Mouse (Mus musculus): ENCODE measurements around the gene Ltbr. TPM values are rescaled to one million over a fixed set of nuclear protein-coding genes. Genes with fewer than 3 reads are reported as not detected.
"Not testable (repeated sequence)": the region's sequence is repeated elsewhere in the genome, so short reads cannot be mapped to it uniquely, and the experiment has no call there.

Gene Ltbr
- total and polyA plus RNA-seq, 3 experiments, result 47.6 to 64.2 TPM; not detected in 1

- Histone ChIP-seq H3K9ac (ENCODE audit: control insufficient read depth, low read depth, low read length, poor library complexity, severe bottlenecking) (no peak overlapping the region), H3K36me3 (ENCODE audit: control insufficient read depth in 1 of 2, insufficient read depth in 2 of 2, low read length in 2 of 2) (no peaks in the 10 kb centered on the region), H3K27ac (ENCODE audit: control insufficient read depth, low read depth, low read length) (no peak overlapping the region), H3K79me2 (ENCODE audit: control insufficient read depth, insufficient read depth, low read length, poor library complexity) (no peaks in the 10 kb centered on the region), H3K4me1 (ENCODE audit: control insufficient read depth in 1 of 2, insufficient read depth in 2 of 2, low read length in 2 of 2) (no peaks in the 10 kb centered on the region), H3K9me3 (replicated peaks; ENCODE audit: insufficient read depth, low read length) (no peaks in the 10 kb centered on the region), H3K4me3 (ENCODE audit: control insufficient read depth in 1 of 2, insufficient read depth in 1 of 2, low read depth in 2 of 2, low read length in 2 of 2) (no peak overlapping the region), H3K27me3 (ENCODE audit: control insufficient read depth in 1 of 2, insufficient read depth in 2 of 2, low read length in 2 of 2) (no peaks in the 10 kb centered on the region)
- no peak for DNase-seq (ENCODE audit: low read depth, low spot score)
- no peak for TF ChIP-seq ZC3H11A (IDR thresholded peaks at IDR 0.05; ENCODE audit: low read depth, low read length)
- TF ChIP-seq MXI1 (IDR thresholded peaks at IDR 0.05; ENCODE audit: low read depth, low read length), result no peak
- no peak for TF ChIP-seq GATA1 (IDR thresholded peaks at IDR 0.05; ENCODE audit: low read depth, low read length)
- TF ChIP-seq MYC (IDR thresholded peaks at IDR 0.05; ENCODE audit: low read depth, low read length), result no peak
- no peak for TF ChIP-seq POLR2AphosphoS5 (IDR thresholded peaks at IDR 0.05; ENCODE audit: borderline replicate concordance, low read depth, low read length)
- TF ChIP-seq RAD21 (IDR thresholded peaks at IDR 0.05; ENCODE audit: low read depth, low read length), result no peak
- no peak for TF ChIP-seq POLR2A (IDR thresholded peaks at IDR 0.05; ENCODE audit: control insufficient read depth in 1 of 2, insufficient read depth in 1 of 2, low read depth in 1 of 2, low read length in 2 of 2, poor library complexity in 1 of 2)
- no peak for TF ChIP-seq CHD1 (IDR thresholded peaks at IDR 0.05; ENCODE audit: low read depth, low read length)
- TF ChIP-seq TBP (IDR thresholded peaks at IDR 0.05; ENCODE audit: low read depth, low read length), result no peak
- TF ChIP-seq EP300 (IDR thresholded peaks at IDR 0.05; ENCODE audit: low read depth in 1 of 2, low read length in 2 of 2), result no peak
- no peak for TF ChIP-seq JUND (IDR thresholded peaks at IDR 0.05; ENCODE audit: low read depth, low read length)
- TF ChIP-seq ZMIZ1 (IDR thresholded peaks at IDR 0.05; ENCODE audit: low read depth, low read length), result no peak
- no peak for TF ChIP-seq BHLHE40 (IDR thresholded peaks at IDR 0.05; ENCODE audit: borderline replicate concordance, low read depth, low read length)
- no peak for TF ChIP-seq TCF12 (IDR thresholded peaks at IDR 0.05; ENCODE audit: low read depth, low read length)
- TF ChIP-seq MYB (IDR thresholded peaks at IDR 0.05; ENCODE audit: low read depth, low read length), result no peak
- no peak for TF ChIP-seq RCOR1 (IDR thresholded peaks at IDR 0.05; ENCODE audit: low read depth, low read length)
- TF ChIP-seq SMC3 (IDR thresholded peaks at IDR 0.05; ENCODE audit: low read depth, low read length), result no peak
- TF ChIP-seq CTCF (IDR thresholded peaks at IDR 0.05 in 2 of 3, conservative IDR thresholded peaks at IDR 0.05 in 1 of 3; ENCODE audit: control insufficient read depth in 1 of 3, insufficient read depth in 1 of 3, low read depth in 2 of 3, low read length in 3 of 3, poor library complexity in 1 of 3, severe bottlenecking in 1 of 3), result no peak
- TF ChIP-seq E2F4 (IDR thresholded peaks at IDR 0.05; ENCODE audit: borderline replicate concordance, low read depth, low read length), result no peak
- no peak for TF ChIP-seq SIN3A (IDR thresholded peaks at IDR 0.05; ENCODE audit: low read length)
Observed at GRCm38 (mm10) chr6:125307091-125307490, 6.6 kb downstream of the Ltbr start.

DNA sequence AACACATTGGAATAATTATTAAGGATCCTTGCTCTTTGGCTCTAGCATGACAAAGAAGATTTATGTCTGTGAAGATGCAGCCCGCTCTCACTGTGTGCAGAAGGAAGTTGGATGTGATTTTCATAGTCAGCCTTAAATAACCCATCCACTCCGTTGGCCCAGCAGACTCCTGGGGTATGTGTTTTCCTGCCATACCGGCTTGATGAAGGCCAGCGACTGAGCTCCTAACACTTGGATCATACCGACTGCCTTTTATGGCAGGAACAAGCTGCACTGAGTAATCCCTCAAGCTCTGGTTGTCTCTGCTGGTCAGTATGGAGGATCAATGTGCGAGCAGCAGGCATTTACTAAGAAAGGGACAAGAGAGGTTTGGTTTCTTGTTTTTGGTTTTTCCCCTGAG lies 8.2 kb downstream of the Ltbr start:
- H3K9ac ChIP-seq (ENCODE audit: control insufficient read depth, low read depth, low read length, poor library complexity, severe bottlenecking), result no peak overlapping the region
- no peak overlapping the region for H3K4me3 ChIP-seq (ENCODE audit: control insufficient read depth in 1 of 2, insufficient read depth in 1 of 2, low read depth in 2 of 2, low read length in 2 of 2)

GRCm38 (mm10) chr6:125304408-125304807 lies 9.3 kb downstream of the Ltbr start:
- not testable (repeated sequence) for H3K27me3 ChIP-seq (ENCODE audit: control insufficient read depth in 1 of 2, insufficient read depth in 2 of 2, low read length in 2 of 2); H3K27ac ChIP-seq (ENCODE audit: control insufficient read depth, low read depth, low read length); H3K36me3 ChIP-seq (ENCODE audit: control insufficient read depth in 1 of 2, insufficient read depth in 2 of 2, low read length in 2 of 2); H3K9me3 ChIP-seq (replicated peaks; ENCODE audit: insufficient read depth, low read length); H3K79me2 ChIP-seq (ENCODE audit: control insufficient read depth, insufficient read depth, low read length, poor library complexity); H3K4me1 ChIP-seq (ENCODE audit: control insufficient read depth in 1 of 2, insufficient read depth in 2 of 2, low read length in 2 of 2); DNase-seq (ENCODE audit: low read depth, low spot score); H3K4me3 ChIP-seq (ENCODE audit: control insufficient read depth in 1 of 2, insufficient read depth in 1 of 2, low read depth in 2 of 2, low read length in 2 of 2); H3K9ac ChIP-seq (ENCODE audit: control insufficient read depth, low read depth, low read length, poor library complexity, severe bottlenecking)

More for the DNA sequence above, 8.2 kb downstream of the Ltbr start:
- Histone ChIP-seq H3K36me3 (ENCODE audit: control insufficient read depth in 1 of 2, insufficient read depth in 2 of 2, low read length in 2 of 2) (no peaks in the 10 kb centered on the region), H3K27ac (ENCODE audit: control insufficient read depth, low read depth, low read length) (no peak overlapping the region), H3K4me1 (ENCODE audit: control insufficient read depth in 1 of 2, insufficient read depth in 2 of 2, low read length in 2 of 2) (no peaks in the 10 kb centered on the region), H3K79me2 (ENCODE audit: control insufficient read depth, insufficient read depth, low read length, poor library complexity) (no peaks in the 10 kb centered on the region), H3K27me3 (ENCODE audit: control insufficient read depth in 1 of 2, insufficient read depth in 2 of 2, low read length in 2 of 2) (no peaks in the 10 kb centered on the region), H3K9me3 (replicated peaks; ENCODE audit: insufficient read depth, low read length) (no peaks in the 10 kb centered on the region)
- no peak for DNase-seq (ENCODE audit: low read depth, low spot score)
- TF ChIP-seq RAD21 (IDR thresholded peaks at IDR 0.05; ENCODE audit: low read depth, low read length) (no peak), JUND (IDR thresholded peaks at IDR 0.05; ENCODE audit: low read depth, low read length) (no peak), BHLHE40 (IDR thresholded peaks at IDR 0.05; ENCODE audit: borderline replicate concordance, low read depth, low read length) (no peak), UBTF (IDR thresholded peaks at IDR 0.05; ENCODE audit: borderline replicate concordance, insufficient read depth, low read depth, low read length) (no peak), ZNF384 (IDR thresholded peaks at IDR 0.05; ENCODE audit: low read depth, low read length) (no peak), TCF12 (IDR thresholded peaks at IDR 0.05; ENCODE audit: low read depth, low read length) (no peak), GABPA (IDR thresholded peaks at IDR 0.05; ENCODE audit: low read depth, low read length) (no peak), SMC3 (IDR thresholded peaks at IDR 0.05; ENCODE audit: low read depth, low read length) (no peak), E2F4 (IDR thresholded peaks at IDR 0.05; ENCODE audit: borderline replicate concordance, low read depth, low read length) (no peak), EP300 (IDR thresholded peaks at IDR 0.05; ENCODE audit: low read depth in 1 of 2, low read length in 2 of 2) (no peak), ETS1 (IDR thresholded peaks at IDR 0.05; ENCODE audit: low read depth, low read length) (no peak), MEF2A (IDR thresholded peaks at IDR 0.05; ENCODE audit: extremely low read depth, insufficient replicate concordance, low read depth, low read length, poor library complexity, severe bottlenecking) (no peak), KAT2A (conservative IDR thresholded peaks at IDR 0.05; ENCODE audit: low read depth, low read length) (no peak), ELF1 (IDR thresholded peaks at IDR 0.05; ENCODE audit: low read depth, low read length) (no peak), TBP (IDR thresholded peaks at IDR 0.05; ENCODE audit: low read depth, low read length) (no peak)
